Mouse (Mus musculus): Measurements from ENCODE around the gene Prkab2. TPM values are rescaled to one million over a fixed set of nuclear protein-coding genes. Genes with fewer than 3 reads are reported as not detected.

Prkab2 gene
- polyA plus RNA-seq (2015; fragmentation: Nextera tagmentation; extraction: Ambion mirVana): 5.5 and 5.8 TPM in 2 replicates

GRCm38 (mm10) chr3:97657655-97658411 lies at the start of gene Prkab2:
Gene Prkab2, plus strand, starts transcription at chr3:97658193.
- peak within 1 kb of the TSS; percentile 50; the same call in 1 of the 2 replicates for H3K27ac ChIP-seq (ENCODE audit: low read length)
- peak within 1 kb of the TSS; percentile 92 for H3K4me3 ChIP-seq (ENCODE audit: low read length)
- peaks cover 16% of the 10 kb centered on the region for H3K4me1 ChIP-seq (ENCODE audit: control insufficient read depth, insufficient read depth, low read length)
- peak; percentile 96 for ATAC-seq
- H3K4me2 ChIP-seq (ENCODE audit: low read depth, low read length): peak within 1 kb of the TSS; percentile 80
- peaks cover 4% of the 10 kb centered on the region; the same call in 1 of the 2 replicates for H3K9me3 ChIP-seq (ENCODE audit: control insufficient read depth, low read length)
- peak within 1 kb of the TSS; percentile 83 for H3K9ac ChIP-seq (ENCODE audit: low read depth, low read length)
- H3K36me3 ChIP-seq (ENCODE audit: control insufficient read depth, insufficient read depth, low read length): peaks cover 5% of the 10 kb centered on the region; the same call in 1 of the 2 replicates
- H3K27me3 ChIP-seq (replicated peaks; ENCODE audit: control insufficient read depth, insufficient read depth, low read length): no peaks in the 10 kb centered on the region
- WGBS: 2% methylated on average over 51 of the region's 51 CpGs

GRCm38 (mm10) chr3:97609201-97609844 lies 48.7 kb upstream of the Prkab2 start:
- peak overlapping the region; percentile 95 for H3K27ac ChIP-seq (ENCODE audit: low read length)
- ATAC-seq: peak; percentile 11
- no peaks in the 10 kb centered on the region for H3K27me3 ChIP-seq (replicated peaks; ENCODE audit: control insufficient read depth, insufficient read depth, low read length)
- 4% methylated on average over 20 of the region's 20 CpGs for WGBS
- H3K4me1 ChIP-seq (ENCODE audit: control insufficient read depth, insufficient read depth, low read length): peaks cover 7% of the 10 kb centered on the region
- H3K9me3 ChIP-seq (ENCODE audit: control insufficient read depth, low read length): no peaks in the 10 kb centered on the region
- H3K9ac ChIP-seq (ENCODE audit: low read depth, low read length): peak overlapping the region; percentile 94
- peak overlapping the region; percentile 91 for H3K4me3 ChIP-seq (ENCODE audit: low read length)
- H3K4me2 ChIP-seq (ENCODE audit: low read depth, low read length): peak overlapping the region; percentile 83
- H3K36me3 ChIP-seq (ENCODE audit: control insufficient read depth, insufficient read depth, low read length): no peaks in the 10 kb centered on the region

- H3K27ac ChIP-seq (ENCODE audit: low read length): peak within 1 kb of the TSS; percentile 95
- H3K4me2 ChIP-seq (ENCODE audit: low read depth, low read length): peak within 1 kb of the TSS; percentile 83
- no peaks in the 10 kb centered on the region for H3K9me3 ChIP-seq (ENCODE audit: control insufficient read depth, low read length)
- peak within 1 kb of the TSS; percentile 94 for H3K9ac ChIP-seq (ENCODE audit: low read depth, low read length)
- ATAC-seq: peak; percentile 94
- H3K36me3 ChIP-seq (ENCODE audit: control insufficient read depth, insufficient read depth, low read length): no peaks in the 10 kb centered on the region
- under 1% methylated on average over 56 of the region's 56 CpGs for WGBS
- H3K4me1 ChIP-seq (ENCODE audit: control insufficient read depth, insufficient read depth, low read length): peaks cover 7% of the 10 kb centered on the region
- peak within 1 kb of the TSS; percentile 91 for H3K4me3 ChIP-seq (ENCODE audit: low read length)
- H3K27me3 ChIP-seq (replicated peaks; ENCODE audit: control insufficient read depth, insufficient read depth, low read length): no peaks in the 10 kb centered on the region
Measured at GRCm38 (mm10) chr3:97609845-97610410, 48.1 kb upstream of the Prkab2 start, which contains the start of gene Chd1l. Gene Chd1l, minus strand, starts transcription at chr3:97610203.

DNA sequence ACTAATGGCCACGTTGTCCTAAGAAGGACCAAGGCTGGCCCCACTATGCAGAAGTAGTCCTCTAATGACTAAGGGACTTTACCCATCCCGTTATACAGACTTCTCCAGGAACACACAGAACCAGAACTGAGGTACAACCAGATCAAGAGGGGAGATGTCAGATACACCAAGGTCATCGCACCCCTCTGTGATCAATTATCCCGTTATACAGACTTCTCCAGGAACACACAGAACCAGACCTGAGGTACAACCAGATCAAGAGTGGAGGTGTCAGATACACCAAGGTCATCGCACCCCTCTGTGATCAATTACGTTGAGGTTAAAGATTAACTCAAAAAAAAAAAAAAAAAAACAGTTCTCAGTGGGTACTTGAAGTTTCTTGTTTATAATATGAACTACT lies 47.0 kb upstream of the Prkab2 start:
- H3K4me3 ChIP-seq (ENCODE audit: low read length): no peak overlapping the region
- 64% methylated on average over 6 of the region's 6 CpGs for whole genome bisulfite sequencing
- H3K27me3 ChIP-seq (replicated peaks; ENCODE audit: control insufficient read depth, insufficient read depth, low read length): no peaks in the 10 kb centered on the region
- no peak overlapping the region for H3K9ac ChIP-seq (ENCODE audit: low read depth, low read length)
- no peak overlapping the region for H3K4me2 ChIP-seq (ENCODE audit: low read depth, low read length)
- H3K4me1 ChIP-seq (ENCODE audit: control insufficient read depth, insufficient read depth, low read length): peaks cover 7% of the 10 kb centered on the region
- no peak overlapping the region for H3K27ac ChIP-seq (ENCODE audit: low read length)
- no peak for ATAC-seq
- no peaks in the 10 kb centered on the region for H3K9me3 ChIP-seq (ENCODE audit: control insufficient read depth, low read length)
- no peaks in the 10 kb centered on the region for H3K36me3 ChIP-seq (ENCODE audit: control insufficient read depth, insufficient read depth, low read length)

DNA sequence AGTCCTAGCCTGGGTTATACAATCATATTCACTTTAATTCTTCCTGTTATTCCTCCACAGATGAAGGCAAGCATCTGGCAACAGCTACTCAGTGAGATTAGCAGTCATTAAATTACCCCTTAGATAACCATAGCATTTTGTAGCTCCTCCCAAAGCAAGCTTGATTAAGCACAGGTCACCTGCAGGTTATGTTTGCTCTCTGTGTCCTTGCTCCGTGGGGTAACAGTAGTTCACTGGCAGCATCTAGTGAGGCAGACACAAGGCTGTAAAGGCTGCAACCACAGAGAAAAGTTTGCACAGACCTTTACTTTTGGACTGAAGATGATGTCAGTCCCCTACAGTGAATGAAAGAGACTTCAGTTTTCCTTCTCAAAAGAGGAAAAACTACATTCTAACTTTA lies 42.8 kb upstream of the Prkab2 start:
- H3K27ac ChIP-seq (ENCODE audit: low read length): peak overlapping the region; percentile 34; the same call in 1 of the 2 replicates
- WGBS: 11% methylated on average over 1 of the region's 1 CpGs

GRCm38 (mm10) chr3:97615933-97616332 lies 42.1 kb upstream of the Prkab2 start:
- no peak overlapping the region for H3K4me2 ChIP-seq (ENCODE audit: low read depth, low read length)
- WGBS: 81% methylated on average over 4 of the region's 4 CpGs
- H3K27ac ChIP-seq (ENCODE audit: low read length): no peak overlapping the region
- no peaks in the 10 kb centered on the region for H3K36me3 ChIP-seq (ENCODE audit: control insufficient read depth, insufficient read depth, low read length)
- no peaks in the 10 kb centered on the region for H3K27me3 ChIP-seq (replicated peaks; ENCODE audit: control insufficient read depth, insufficient read depth, low read length)
- H3K9ac ChIP-seq (ENCODE audit: low read depth, low read length): no peak overlapping the region
- no peaks in the 10 kb centered on the region for H3K9me3 ChIP-seq (ENCODE audit: control insufficient read depth, low read length)
- no peak for ATAC-seq
- no peak overlapping the region for H3K4me3 ChIP-seq (ENCODE audit: low read length)
- no peaks in the 10 kb centered on the region for H3K4me1 ChIP-seq (ENCODE audit: control insufficient read depth, insufficient read depth, low read length)

More for the DNA sequence above, 42.8 kb upstream of the Prkab2 start:
- Histone ChIP-seq H3K4me3 (ENCODE audit: low read length) (no peak overlapping the region), H3K9ac (ENCODE audit: low read depth, low read length) (no peak overlapping the region; the same call in 1 of the 2 replicates), H3K4me2 (ENCODE audit: low read depth, low read length) (no peak overlapping the region), H3K27me3 (replicated peaks; ENCODE audit: control insufficient read depth, insufficient read depth, low read length) (no peaks in the 10 kb centered on the region), H3K36me3 (ENCODE audit: control insufficient read depth, insufficient read depth, low read length) (no peaks in the 10 kb centered on the region), H3K4me1 (ENCODE audit: control insufficient read depth, insufficient read depth, low read length) (peaks cover 4% of the 10 kb centered on the region; the same call in 1 of the 2 replicates), H3K9me3 (ENCODE audit: control insufficient read depth, low read length) (no peaks in the 10 kb centered on the region)
- peak; percentile 90 for ATAC-seq

- Histone ChIP-seq H3K27me3 (replicated peaks; ENCODE audit: control insufficient read depth, insufficient read depth, low read length) (no peaks in the 10 kb centered on the region), H3K4me1 (ENCODE audit: control insufficient read depth, insufficient read depth, low read length) (no peaks in the 10 kb centered on the region), H3K4me2 (ENCODE audit: low read depth, low read length) (no peak overlapping the region), H3K36me3 (ENCODE audit: control insufficient read depth, insufficient read depth, low read length) (no peaks in the 10 kb centered on the region), H3K9me3 (ENCODE audit: control insufficient read depth, low read length) (no peaks in the 10 kb centered on the region), H3K4me3 (ENCODE audit: low read length) (no peak overlapping the region), H3K27ac (ENCODE audit: low read length) (peak overlapping the region; percentile 58), H3K9ac (ENCODE audit: low read depth, low read length) (no peak overlapping the region)
- WGBS: 96% methylated on average over 18 of the region's 19 CpGs
- no peak for ATAC-seq
Measured at GRCm38 (mm10) chr3:97617091-97617825, 40.7 kb upstream of the Prkab2 start.

- Histone ChIP-seq H3K4me2 (ENCODE audit: low read depth, low read length) (no peak overlapping the region; the same call in 1 of the 2 replicates), H3K4me1 (ENCODE audit: control insufficient read depth, insufficient read depth, low read length) (no peaks in the 10 kb centered on the region), H3K27ac (ENCODE audit: low read length) (peak overlapping the region; percentile 82), H3K4me3 (ENCODE audit: low read length) (no peak overlapping the region), H3K36me3 (ENCODE audit: control insufficient read depth, insufficient read depth, low read length) (no peaks in the 10 kb centered on the region), H3K27me3 (replicated peaks; ENCODE audit: control insufficient read depth, insufficient read depth, low read length) (no peaks in the 10 kb centered on the region), H3K9me3 (ENCODE audit: control insufficient read depth, low read length) (no peaks in the 10 kb centered on the region), H3K9ac (ENCODE audit: low read depth, low read length) (no peak overlapping the region)
- 58% methylated on average over 8 of the region's 8 CpGs for WGBS
- peak; percentile 59 for ATAC-seq
Measured at GRCm38 (mm10) chr3:97617899-97618298, 40.1 kb upstream of the Prkab2 start.

Measured in intestine, embryonic 16.5 days (tissue).